Mouse (Mus musculus) layer of hippocampus, postnatal 25 days (tissue): ENCODE results near the gene Nav2. TPM values are rescaled to one million over a fixed set of nuclear protein-coding genes. Genes with fewer than 3 reads are reported as not detected.
A peak's percentile ranks its signal among the peaks of the same experiment; 100 is the strongest.

Source experiments
- DNase-seq, 2 experiments: peaks; one replicate each; pipeline ENCODE4 v3.0.0; 2022; ENCODE audit warnings: mixed read lengths in 2 of 2, low spot score in 1 of 2; ENCODE audit errors: extremely low spot score in 1 of 2
- total RNA-seq, 2 experiments: library from RNA; stranded (reverse); gene quantifications; 2 replicates each; pipeline ENCODE4 v1.2.3; 2021

Gene Nav2
- 100 to 1,000 TPM in 1 of 2 experiments, 10 to 100 TPM in 1; 56.4 to 101 TPM for total RNA-seq

DNA sequence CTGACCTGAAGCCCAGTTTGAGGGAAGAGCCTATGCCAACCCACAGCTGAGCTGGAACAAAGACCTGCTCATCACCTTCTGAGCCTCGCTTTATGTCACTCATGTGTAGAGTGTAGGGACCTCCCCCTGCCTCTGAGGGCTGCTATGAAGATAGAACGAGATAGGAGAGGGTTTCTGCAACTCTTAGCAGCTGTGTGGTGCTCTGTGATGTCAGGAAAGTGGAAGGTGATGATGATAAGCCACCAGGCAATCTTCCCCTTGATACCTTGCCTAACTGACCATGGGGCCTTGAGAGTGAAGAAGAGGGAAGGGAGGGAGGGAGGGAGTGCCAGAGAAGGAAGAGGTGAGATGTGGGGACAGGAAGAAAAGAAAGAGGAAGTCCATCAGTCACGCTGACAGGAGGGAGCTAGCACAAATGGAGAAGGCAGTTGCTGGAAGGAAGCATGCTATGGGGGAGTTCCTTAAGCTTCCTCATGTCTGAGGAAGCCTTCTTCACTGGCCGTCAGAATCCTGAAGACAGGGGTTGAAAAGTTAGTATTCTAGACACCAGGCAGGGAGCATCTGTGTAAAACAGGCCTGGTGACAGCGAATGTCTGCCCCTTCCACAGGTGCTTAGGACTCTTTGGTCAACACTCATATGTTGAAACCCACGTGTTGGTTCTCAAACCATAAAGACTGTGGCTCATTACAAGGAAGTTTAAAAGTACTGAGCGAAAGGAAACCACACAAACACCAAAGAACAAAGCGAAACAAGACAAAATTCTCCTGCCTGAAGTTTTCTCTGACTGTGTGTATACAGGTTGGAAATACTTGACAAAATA is at the start of gene Nav2:
Gene Nav2 (plus strand): TSS at position 196 of the 821 bp plus-strand sequence.
- DNase-seq, result no peak

DNA sequence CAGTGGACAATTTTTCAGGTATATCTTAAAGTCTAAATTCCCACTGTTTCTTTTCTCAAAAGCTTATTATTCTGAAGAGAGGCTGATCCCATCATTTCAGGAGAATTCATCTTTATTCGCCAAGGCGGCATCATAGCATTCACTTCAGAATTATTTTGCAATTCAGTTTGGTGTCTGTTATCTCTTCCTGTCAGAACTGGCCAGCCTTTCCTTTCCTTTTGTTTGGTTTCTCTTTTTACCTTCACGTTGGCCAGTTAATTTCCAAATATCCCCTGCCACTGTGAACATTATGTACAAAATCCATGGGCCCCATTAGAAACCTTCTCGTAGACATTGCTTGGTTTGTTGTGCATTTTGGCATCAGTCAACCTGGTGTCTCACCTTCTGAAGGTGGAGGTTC is 49.2 kb upstream of the Nav2 start:
- DNase-seq, result no peak

DNA sequence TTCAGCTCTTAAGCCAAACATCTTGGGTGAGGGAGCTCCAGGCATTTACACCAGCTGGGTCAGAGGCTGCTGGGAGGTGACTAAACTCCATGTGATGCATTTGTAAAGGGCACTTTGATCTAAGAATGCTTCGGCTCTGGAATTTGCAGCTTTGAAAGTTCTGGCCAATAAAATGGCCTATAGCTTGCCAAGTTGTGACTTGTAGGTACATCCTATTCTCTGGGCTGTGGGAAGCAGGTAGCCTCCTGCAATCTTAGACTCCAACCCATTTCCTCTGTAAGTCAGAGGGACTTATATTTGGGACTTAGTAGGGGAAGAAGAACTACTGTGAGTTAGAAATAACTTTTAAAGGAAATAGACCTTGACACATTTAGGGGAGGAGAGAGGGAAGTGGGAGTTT is 47.6 kb upstream of the Nav2 start:
- no peak for DNase-seq

DNA sequence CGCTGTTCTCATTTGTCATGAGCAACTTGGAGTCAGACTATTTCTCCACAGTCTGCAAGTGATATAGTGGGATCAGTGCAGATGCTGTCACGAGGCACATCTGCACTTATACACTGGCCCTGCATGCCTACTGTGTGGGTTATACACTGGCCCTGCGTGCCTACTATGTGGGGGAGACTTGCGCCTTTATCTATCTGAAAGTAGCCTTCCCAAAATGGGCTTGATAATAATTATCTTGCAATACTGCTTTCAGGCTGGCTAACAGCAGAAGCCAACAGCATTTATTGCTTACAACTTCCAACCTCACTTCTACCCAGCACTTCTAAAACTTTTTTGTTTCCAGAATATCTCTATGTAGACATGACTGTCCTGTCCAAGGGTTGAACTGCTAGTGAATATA is 46.7 kb upstream of the Nav2 start:
- no peak for DNase-seq

DNA sequence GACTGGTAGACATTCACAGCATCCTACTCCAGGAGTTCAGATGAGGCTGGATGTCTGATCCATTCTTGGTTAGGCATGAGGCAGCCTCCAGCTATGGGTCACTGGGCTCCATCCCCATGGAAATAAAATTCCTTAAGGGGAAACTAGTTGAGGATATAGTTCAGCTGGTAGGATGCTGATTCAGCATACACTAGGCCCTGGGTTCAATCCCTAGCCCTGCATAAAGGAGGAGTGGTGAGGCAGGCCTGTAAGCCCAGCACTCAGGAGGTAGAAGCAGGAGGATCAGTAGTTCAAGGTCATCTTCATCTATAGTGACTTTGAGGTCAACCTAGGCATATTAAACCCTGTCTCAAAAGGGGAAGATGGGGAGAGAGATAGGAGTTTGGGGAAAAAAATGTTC is 44.3 kb upstream of the Nav2 start:
- no peak for DNase-seq

DNA sequence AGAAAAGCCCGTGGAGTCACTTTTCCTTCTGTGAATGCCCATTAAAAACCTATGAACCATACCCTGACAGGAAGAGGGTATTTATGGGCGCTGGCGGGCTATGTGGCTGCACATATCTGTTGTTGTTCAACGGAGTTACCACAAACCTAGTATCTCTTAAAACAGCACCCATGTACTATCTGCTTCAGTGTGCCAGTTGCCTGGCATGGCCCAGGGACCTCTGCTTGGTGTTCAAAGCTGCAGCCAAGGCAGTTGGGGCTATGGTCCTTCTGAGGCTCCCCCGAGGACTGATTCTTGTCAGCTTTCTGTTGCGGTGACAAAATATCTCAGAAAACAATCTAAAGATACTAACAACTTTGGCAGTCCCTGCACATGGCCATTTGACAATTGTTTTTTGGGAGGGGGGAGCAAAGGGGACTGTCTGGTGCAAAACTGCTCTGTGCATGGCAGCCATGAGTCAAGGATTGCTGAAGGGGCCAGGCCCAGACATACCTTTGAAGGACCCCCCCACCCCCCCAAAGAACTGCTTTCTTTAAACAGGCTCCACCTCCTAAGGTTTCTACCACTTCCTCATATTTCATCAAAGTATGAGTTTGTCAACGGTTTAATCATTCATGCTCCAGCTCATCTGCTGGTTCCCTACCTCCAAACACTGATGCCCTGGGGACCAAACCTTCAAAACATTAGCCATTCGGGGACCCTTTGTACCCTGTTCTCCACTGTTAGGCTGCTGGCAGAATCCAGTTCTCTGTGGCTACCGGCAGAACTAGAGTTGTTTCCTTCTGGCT is 43.7 kb upstream of the Nav2 start:
- DNase-seq, result no peak

DNA sequence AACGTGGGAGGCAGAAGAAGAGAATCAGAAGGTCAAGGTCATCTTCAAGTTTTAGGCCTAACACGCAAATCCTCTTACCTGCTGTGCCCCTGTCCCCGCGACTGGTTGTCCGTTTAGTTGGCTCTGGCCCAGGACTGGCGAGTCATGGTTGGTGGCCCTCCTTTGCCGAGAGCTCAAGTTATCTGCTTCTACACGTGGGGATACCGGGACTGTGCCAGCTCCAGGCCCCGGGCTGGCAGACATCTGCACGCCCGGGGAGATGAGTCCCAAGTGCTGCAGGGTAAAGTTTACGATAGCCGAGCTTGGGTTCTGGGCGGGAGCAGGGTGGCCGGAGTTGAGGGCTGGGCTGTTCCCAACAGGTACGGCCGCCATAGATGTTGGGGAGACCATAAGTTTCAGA is 40.9 kb upstream of the Nav2 start:
- no peak for DNase-seq

DNA sequence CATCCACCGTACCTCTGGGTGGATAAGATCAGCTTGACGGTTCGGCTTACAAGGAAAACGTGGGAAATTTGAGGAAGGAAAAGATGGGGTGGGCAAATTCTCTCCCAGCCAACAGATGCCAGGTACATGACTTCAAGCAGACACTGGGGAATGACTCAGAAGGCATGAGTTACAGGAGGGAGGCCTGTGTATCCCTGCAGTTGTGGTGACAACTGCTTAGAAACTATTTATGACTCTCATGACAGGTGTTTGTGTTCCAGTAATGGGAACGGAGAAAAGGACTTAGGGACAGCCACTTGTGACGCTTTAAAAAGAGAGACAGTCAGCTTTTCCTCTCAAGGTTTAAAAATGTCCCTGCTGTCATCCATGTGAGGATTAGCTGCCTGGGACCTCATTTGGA is 38.4 kb upstream of the Nav2 start:
- no peak for DNase-seq

DNA sequence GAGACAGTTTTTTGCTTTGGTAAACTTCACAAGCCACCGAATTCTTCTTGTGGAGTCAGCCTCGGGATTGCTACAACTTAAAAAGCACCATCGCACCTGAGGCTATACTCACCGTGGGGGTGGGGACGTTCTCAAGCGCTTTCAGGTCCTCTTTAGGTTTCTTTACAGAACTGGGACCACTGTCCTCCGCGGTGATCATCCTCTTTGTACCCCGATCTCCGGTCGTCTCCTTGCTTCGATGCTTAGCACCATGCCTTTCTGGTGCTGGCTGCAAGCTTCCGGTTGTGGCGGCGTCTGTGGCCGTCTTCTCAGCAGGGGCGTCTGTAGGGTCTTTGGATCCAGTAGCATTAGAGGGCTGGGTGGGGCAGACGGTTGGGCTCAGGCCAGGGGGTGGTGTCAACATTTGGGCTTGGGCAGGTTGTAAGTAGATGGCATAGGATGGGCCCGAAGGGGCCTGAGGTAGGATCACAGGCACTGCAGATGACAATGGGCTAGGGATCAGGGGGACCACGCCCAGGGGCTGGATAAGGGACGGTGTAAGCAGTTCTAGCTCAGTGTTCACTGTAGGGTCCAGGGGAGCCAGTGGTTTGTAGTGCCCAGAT is 37.8 kb upstream of the Nav2 start:
- no peak for DNase-seq

DNA sequence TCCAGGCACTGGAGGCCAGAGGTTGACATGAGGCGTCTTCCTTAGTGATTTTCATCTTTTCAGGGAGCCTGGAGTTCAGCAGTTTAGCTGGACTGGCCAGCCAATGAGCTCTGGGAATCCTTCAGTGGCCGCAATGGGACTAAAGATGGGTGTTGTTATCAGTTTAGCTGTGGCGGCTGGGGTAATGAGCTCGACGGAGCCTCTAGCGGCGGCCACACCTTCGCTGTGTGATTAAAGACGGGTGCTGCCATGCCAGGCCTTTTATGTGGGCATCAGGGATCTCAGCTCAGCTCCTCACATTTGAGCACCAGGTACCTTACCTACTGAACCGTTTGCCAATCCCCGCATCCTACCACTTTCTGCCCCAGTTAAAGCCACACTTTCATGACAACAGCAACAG is 37.2 kb upstream of the Nav2 start:
- no peak for DNase-seq

DNA sequence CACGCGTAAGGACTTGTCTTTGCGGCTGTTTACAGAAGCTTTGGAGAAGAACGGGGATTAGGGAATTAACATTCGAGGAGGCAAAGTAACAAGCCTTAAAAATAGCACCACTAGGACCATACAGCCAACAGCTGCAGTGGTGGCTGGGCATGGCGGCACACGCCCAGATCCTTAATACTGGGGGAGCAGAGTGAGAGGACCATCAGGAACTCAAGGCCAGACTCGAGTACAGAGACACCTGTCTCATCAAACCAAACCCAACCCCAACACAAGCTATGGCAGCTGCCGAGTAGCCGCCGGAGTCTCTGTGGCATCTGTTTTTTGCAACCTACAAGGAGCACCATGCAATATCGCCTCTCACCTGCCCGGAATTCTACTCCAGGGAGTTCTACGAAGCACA is 33.4 kb upstream of the Nav2 start:
- DNase-seq, result no peak

DNA sequence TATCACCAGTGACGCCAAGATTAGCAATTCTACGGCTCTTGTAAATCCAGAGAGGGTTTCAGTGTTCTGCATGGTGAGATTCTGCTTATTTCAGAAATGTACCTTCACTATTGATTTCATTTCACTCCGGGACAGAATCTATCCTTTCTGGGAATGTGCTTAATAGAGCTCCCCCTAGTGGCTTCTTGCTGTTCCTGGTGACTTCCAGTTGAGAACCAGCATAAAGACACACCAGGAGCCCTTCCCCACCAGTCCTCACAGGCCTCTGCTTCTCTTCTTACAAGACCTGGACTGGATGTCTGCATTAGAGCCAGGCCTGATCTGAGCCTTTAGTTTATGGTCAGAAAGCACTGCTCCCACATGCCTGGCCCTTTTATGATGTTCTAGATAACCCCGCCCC is 32.0 kb upstream of the Nav2 start:
- peak in 1 of 2 experiments; percentile 31 for DNase-seq

DNA sequence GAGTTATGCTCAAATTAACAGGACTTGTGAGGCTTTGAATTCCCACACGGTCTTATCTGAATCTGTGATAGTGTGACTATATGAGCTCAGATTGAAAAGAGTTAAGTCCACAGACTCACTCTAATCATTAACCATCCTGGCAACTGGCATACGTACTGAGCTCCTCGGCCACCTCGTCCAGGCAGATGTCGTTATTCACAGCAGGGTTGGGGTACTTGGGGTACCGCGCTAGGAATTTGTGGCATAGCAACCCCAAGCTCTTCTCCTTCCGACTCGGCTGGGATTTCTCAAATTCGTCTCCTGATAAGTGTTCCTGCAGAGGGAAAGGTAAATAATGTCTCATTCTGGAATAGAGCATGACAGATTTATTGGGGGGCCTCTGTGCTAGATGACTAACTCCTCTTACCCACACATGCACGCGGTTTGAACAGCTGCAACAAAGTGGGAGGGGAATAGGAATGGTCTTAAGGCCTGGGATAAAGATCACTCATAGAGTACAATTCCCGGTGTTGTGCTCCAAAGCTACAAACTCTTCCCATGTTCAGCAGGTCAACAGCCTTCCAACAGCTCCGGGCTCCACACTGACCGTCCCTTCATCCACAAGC is 30.6 kb upstream of the Nav2 start:
- no peak for DNase-seq

DNA sequence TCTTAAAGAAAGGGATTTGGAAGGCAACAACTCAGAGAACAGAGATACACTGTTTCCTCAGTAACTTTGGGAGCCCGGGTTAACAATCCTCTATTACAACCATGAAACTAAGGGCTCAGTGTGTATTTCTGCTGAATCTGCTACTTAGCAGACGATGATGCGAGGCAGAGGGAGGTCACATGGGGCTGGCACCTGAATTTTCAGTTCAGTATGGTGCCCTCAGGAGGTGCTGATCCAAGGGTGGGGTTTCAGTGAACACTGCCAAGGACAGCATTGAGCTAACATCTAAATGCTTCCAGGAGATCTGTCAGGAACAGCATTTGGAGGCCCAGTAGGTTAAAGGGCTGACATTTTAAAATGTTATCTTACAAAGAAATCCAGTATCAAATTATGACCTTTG is 28.9 kb upstream of the Nav2 start:
- no peak for DNase-seq

DNA sequence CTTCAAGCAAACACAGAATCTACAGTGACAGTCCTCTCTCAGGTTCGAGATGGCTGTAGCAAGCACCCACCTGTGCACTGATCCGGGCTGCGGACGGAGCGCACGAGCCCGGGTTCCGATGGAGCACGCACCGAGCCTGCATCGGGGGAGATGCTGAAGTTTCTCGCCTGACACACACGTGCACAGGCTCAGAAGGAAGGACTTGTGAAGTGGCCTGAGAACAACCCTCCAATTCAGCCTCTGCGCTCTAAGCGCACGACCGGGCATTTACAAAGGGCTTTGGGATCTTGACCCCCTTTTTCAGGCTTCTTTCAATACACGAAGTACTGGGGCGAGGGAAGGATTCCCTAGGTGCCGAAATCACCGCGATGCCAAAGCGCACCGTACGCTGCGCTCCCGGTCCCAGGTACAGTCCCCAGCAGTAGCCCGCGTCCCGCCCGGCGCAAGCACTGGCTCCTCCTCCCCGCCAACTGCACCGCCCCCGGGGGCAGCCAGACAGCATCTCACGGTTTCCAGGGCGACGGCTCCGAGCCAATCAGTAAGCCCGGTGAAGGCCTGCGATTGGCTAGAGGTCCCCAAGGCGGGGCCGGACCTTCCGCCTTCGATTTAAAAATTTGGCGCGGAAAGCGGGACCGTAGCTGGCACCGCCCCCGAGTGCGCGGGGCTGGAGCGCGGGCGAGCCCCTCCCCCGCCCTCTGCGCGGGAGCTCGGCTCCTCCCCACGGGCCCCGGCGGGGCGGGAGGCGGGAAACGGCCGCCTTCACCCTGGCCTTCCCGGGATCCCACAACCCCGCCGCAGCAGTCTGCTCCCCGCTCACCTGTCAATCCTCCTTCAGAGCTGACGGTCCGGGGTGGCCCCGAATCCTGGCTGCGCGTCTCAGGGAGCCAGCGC is 27.7 kb upstream of the Nav2 start:
- DNase-seq, result peak; percentile 80 to 83

DNA sequence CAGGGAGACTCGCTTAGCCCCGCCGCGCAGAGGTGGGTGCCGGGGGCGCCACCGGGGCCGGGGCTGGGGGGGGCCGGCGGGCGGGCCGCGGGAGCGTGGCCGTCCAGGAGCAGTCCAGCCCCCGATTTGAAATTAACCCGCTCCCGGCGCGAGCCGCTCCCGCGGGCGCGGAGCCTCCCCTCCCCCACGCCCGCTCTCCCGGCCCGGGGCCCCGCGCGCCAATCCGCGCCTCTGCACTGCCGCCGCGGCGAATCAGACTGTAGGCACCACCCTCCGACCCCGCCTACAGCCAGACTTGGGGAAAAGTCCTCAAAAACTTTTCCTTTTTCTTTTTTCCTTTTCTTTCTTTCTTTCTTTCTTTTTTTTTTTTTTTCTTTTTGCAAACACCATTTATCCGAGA is 27.0 kb upstream of the Nav2 start, which contains the start of gene E2f8:
Gene E2f8 (minus strand): TSS at position 111 of the 400 bp plus-strand sequence.
- peak in 1 of 2 experiments; percentile 31 for DNase-seq

DNA sequence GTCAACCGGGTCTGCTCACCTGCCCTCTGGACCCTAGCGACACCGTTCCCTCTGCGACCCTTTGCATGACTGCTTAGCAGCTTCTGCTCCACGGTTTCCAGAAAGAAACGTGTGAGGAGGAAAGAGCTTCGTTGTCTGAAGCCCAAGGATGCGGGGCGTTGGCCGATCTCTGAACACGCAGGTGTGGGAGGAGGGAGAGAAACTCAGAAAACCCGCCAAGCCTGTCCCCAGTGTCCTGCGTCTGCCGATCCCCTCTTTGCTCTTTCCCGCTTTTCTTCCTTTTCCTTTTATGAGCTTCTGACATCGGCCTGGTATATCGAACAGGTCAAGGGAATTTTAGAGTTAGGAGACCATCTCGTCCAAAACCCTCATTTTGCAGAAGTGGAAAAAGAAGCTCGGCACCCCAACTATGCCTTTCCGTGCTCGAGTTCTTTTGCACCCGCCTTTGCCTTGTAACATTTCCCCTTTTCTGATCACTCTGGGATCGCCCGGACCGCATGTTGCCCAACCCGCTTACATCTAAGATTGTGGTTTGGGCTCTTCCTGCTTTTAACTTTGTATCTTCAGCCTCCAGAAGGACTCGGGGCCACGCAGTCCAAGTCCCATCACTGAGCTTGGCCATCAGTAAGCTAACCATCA is 26.4 kb upstream of the Nav2 start:
- DNase-seq, result no peak

DNA sequence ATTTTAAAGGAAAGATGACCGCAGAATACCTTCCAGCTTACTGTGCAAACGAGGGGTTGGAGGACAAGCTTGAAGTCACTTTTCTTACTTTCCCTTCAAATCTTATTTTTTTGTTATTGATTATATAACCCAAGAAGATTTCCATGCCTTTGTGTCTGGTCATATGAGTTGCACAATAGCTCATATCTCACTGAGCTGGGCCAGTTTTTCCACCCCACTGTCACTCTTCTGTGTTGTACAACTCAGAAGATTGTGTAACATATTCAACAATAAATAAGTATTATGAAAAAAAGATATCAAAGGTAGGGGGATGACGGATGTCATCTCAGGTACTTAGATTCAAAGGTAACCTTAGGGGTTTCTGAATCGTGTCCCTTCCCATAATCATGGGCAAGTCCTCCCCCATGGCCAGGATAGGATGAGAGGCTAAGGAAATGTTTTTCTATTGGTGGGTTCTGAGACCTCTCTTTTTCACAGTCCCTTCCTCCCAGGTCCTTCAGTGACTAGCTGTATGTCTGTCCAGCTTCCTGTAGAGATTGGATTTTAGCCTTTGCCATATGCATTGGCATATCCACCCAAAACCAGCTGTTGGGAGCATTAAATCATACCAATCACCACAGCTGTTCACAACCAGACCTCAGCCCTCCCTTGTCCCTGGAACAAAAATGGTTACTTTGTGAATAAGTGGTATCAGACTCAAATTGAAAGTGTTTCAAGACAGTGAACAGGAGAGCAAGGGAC is 24.8 kb upstream of the Nav2 start:
- no peak for DNase-seq

DNA sequence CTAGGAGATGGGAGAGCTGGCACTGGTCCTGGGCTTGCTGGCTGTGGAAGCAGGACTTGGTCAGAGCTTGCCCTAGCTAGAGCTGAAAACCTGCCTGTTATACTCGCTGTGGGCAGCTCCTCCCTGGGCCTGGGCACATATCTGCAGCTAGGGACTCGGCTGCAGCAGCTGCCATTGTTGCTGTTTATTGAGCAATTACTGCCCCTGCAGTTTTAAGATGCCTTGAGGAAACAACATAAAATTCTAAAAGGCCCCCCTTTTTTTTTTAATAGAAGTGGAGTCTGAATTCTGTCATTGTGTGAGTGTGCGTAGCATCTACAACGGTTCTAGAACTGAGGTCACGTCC is 24.3 kb upstream of the Nav2 start:
- no peak for DNase-seq
